Mouse (Mus musculus) olfactory bulb, adult 2 months (tissue): ENCODE results near the gene Fcamr.

Source experiments
- CTCF ChIP-seq: fragments of 200-500 bp; IDR thresholded peaks from 2 replicates; pipeline ENCODE4 v1.5.1; 2012; ENCODE audit warnings: low read depth, mild to moderate bottlenecking, low read length, moderate library complexity; ENCODE audit not compliant: insufficient read depth
- POLR2A ChIP-seq: fragments of 200-500 bp; IDR thresholded peaks from 2 replicates; pipeline ENCODE4 v1.6.1; 2012; ENCODE audit warnings: mild to moderate bottlenecking, low read depth, low read length, moderate library complexity; ENCODE audit not compliant: insufficient read depth

GRCm38 (mm10) chr1:130779867-130780266 is 20.8 kb upstream of the Fcamr start:
- TF ChIP-seq POLR2A (no peak), CTCF (no peak)
